Mouse (Mus musculus) embryonic facial prominence, embryonic 14.5 days (tissue): ENCODE results near the gene Camk2b. TPM values are rescaled to one million over a fixed set of nuclear protein-coding genes. Genes with fewer than 3 reads are reported as not detected.

ENCODE experiments used
- ATAC-seq: fragments of 200-750 bp; cut with Nextera tagmentation; 2 replicates; pipeline ENCODE4 v1.8.0; 2017; ENCODE audit warnings: low read depth, moderate number of reproducible peaks, moderate TSS enrichment
- DNase-seq: peaks from one replicate; pipeline ENCODE4 v3.0.0-alpha.2; 2015; ENCODE audit warnings: low spot score
- H3K27ac ChIP-seq: fragments of 300-500 bp; sonication (generic); replicated peaks from 2 replicates; pipeline ENCODE4 v1.5.1; 2014; ENCODE audit warnings: low read depth, mild to moderate bottlenecking, low read length, moderate library complexity
- H3K27me3 ChIP-seq: fragments of 300-500 bp; sonication (generic); replicated peaks from 2 replicates; pipeline ENCODE4 v1.6.1; 2014; ENCODE audit warnings: low read length; ENCODE audit not compliant: control insufficient read depth, insufficient read depth
- H3K36me3 ChIP-seq: fragments of 300-500 bp; sonication (generic); 2 replicates; pipeline ENCODE4 v1.6.1; 2014; ENCODE audit warnings: low read length, mixed read lengths; ENCODE audit not compliant: control insufficient read depth, insufficient read depth
- H3K4me1 ChIP-seq: fragments of 300-500 bp; sonication (generic); 2 replicates; pipeline ENCODE4 v1.6.1; 2014; ENCODE audit warnings: antibody characterized with exemption, low read length; ENCODE audit not compliant: control insufficient read depth, insufficient read depth
- H3K4me2 ChIP-seq: fragments of 300-500 bp; sonication (generic); 2 replicates; pipeline ENCODE4 v1.6.1; 2014; ENCODE audit warnings: low read depth, mild to moderate bottlenecking, low read length, moderate library complexity, mixed read lengths
- H3K4me3 ChIP-seq: fragments of 300-500 bp; sonication (generic); 2 replicates; pipeline ENCODE4 v1.5.1; 2014; ENCODE audit warnings: low read depth, mild to moderate bottlenecking, low read length
- H3K9ac ChIP-seq: fragments of 300-500 bp; sonication (generic); 2 replicates; pipeline ENCODE4 v1.6.1; 2014; ENCODE audit warnings: low read depth, mild to moderate bottlenecking, low read length, moderate library complexity, mixed read lengths
- H3K9me3 ChIP-seq: fragments of 300-500 bp; sonication (generic); 2 replicates; pipeline ENCODE4 v1.6.1; 2016; ENCODE audit warnings: low read length; ENCODE audit not compliant: control insufficient read depth
- WGBS: fragments of 180-500 bp; shearing (Covaris S2); extraction: QIAGEN DNeasy Blood & Tissue Kit; methylation state at CpG from one replicate; pipeline ENCODE4 v1.1.7; 2014; 5-methylcytosine and 5-hydroxymethylcytosine counted together
- polyA plus RNA-seq: library from polyadenylated mRNA; unstranded; fragments of >200 nt; fragmentation: Nextera tagmentation; extraction: Ambion mirVana; gene quantifications from 2 replicates; pipeline ENCODE4 v1.2.1, GENCODE M21; 2014

The Camk2b gene
- polyA plus RNA-seq, 1 experiment from 2014 or later, result 9.2 TPM

DNA sequence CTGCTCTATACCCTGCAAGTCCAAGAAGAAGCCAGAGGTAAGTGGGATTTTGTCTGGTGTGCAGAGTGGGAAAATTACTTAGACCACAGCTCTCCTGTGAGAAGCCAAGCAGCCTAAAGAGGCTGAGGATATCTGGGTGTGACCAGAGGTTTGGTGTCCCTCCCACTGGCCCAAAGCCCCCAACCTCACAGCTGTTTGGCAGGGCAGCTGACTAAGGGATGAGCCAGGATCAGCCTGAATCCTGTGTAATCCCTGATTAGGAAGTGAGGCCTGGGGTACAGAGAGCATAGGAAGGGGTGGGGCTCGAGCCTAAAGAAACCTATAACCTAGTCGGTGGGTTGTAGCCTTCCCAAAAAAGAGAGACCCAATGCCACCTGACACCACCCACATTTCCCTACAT is 91.1 kb downstream of the Camk2b start:
- no peak overlapping the region for H3K27ac ChIP-seq
- H3K9ac ChIP-seq, result no peak overlapping the region
- no peak overlapping the region for H3K4me3 ChIP-seq
- peaks cover 12% of the 10 kb centered on the region; the same call in 1 of the 2 replicates for H3K4me1 ChIP-seq
- no peak; the same call in 1 of the 2 replicates for ATAC-seq
- 0 out of 2 replicates have a peak, but pooled peaks cover 1% of the 10 kb centered on the region for H3K36me3 ChIP-seq
- H3K9me3 ChIP-seq, result no peaks in the 10 kb centered on the region
- no peaks in the 10 kb centered on the region for H3K27me3 ChIP-seq
- DNase-seq, result peak; percentile 53
- no peak overlapping the region for H3K4me2 ChIP-seq
- 31% methylated on average over 2 of the region's 2 CpGs for WGBS

DNA sequence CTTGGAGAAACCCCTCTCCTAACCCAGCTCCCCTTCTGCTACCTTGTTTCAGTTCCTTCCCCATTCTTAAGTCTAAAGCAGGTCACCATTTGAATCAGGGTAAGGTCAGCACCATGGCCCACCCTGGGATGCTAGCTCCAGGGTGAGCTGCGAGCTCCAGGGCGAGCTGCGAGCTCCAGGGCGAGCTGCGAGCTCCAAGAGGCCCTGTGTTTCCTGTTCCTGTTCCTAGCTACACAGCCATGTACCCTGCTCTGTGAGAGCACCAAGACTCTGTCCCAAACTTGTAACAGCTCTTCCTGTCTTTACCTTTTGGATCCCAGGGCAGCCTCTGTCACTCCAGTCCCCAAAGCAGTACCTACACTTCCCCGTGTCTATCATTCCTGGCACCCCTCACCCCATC is 92.1 kb downstream of the Camk2b start:
- Histone ChIP-seq H3K4me1 (peaks cover 12% of the 10 kb centered on the region; the same call in 1 of the 2 replicates), H3K9ac (no peak overlapping the region), H3K36me3 (peaks cover 9% of the 10 kb centered on the region; the same call in 1 of the 2 replicates), H3K4me2 (no peak overlapping the region), H3K27me3 (no peaks in the 10 kb centered on the region), H3K4me3 (no peak overlapping the region), H3K9me3 (no peaks in the 10 kb centered on the region), H3K27ac (no peak overlapping the region)
- DNase-seq (no peak), ATAC-seq (no peak)
- 53% methylated on average over 6 of the region's 6 CpGs for WGBS

DNA sequence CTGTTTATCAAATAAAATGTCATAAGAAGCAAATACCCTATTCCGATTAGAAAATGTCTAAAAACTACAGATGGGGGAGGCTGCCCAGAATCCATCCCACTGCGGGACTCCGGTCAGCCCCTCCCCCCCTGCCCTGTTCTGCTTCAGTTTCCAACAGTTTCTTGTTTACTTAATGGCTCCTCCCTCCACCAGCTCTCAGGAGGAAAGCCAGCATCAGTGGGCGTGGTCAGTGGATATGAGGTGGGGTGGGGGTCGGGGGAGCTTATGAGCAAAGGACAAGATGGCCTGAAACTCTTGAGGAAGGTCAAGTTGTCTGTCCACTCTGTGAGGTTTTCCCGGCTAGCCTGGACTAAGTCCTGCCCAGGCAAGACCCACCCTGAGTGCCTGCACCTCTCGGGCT is 93.0 kb downstream of the Camk2b start:
- 32% methylated on average over 7 of the region's 7 CpGs for WGBS
- ATAC-seq, result no peak
- peaks cover 12% of the 10 kb centered on the region; the same call in 1 of the 2 replicates for H3K4me1 ChIP-seq
- H3K4me3 ChIP-seq, result no peak overlapping the region
- no peaks in the 10 kb centered on the region for H3K9me3 ChIP-seq
- H3K27me3 ChIP-seq, result no peaks in the 10 kb centered on the region
- DNase-seq, result no peak
- peaks cover 17% of the 10 kb centered on the region; the same call in 1 of the 2 replicates for H3K36me3 ChIP-seq
- no peak overlapping the region for H3K9ac ChIP-seq
- no peak overlapping the region for H3K27ac ChIP-seq
- no peak overlapping the region for H3K4me2 ChIP-seq

DNA sequence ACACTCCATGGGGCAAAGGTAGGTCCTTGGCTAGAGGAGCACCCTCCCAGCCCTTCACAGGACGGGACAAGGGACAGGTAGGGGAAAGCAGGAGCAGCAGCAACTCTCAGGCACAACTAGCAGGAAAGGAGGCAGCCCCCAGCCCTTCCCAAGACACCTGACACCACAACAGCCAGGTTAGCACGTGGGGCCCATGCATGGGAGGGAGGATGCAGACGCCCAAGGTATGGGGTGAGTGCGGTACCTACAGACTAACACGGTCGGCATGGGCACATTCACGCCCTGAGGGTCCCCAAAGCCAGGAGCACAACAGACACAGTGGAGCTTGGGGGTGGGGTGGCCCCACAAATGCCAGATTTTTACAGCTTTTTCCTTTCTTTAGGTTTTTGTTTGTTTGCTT is 95.0 kb downstream of the Camk2b start:
- DNase-seq (no peak), ATAC-seq (no peak)
- Histone ChIP-seq H3K4me1 (peaks cover 12% of the 10 kb centered on the region; the same call in 1 of the 2 replicates), H3K9ac (peak overlapping the region; percentile 32; the same call in 1 of the 2 replicates), H3K27ac (no peak overlapping the region), H3K36me3 (peaks cover 34% of the 10 kb centered on the region; the same call in 1 of the 2 replicates), H3K4me3 (no peak overlapping the region), H3K4me2 (no peak overlapping the region), H3K27me3 (no peaks in the 10 kb centered on the region), H3K9me3 (no peaks in the 10 kb centered on the region)
- WGBS, result 21% methylated on average over 7 of the region's 7 CpGs

DNA sequence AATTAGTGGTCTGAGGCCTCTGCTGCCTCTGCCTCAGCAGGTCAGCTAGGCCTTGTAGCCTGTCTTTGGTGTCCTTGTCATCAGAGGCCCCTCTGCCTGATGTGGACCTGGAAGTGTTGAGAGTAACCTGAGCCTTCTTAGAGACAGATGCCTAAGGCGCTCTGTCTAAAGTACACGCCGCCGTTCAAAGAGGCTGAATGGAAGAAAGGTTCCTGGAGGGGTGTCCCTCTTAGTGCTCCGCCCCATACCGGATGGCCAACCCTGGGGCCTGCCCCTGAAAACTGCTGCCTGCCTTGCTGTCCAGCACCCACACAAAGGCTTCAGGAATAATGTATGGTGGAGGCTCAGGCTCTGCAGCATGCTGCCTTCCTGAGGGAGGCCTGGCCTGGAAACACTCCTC is 97.9 kb downstream of the Camk2b start:
- no peak overlapping the region for H3K4me2 ChIP-seq
- no peaks in the 10 kb centered on the region for H3K27me3 ChIP-seq
- H3K27ac ChIP-seq, result no peak overlapping the region
- peaks cover 64% of the 10 kb centered on the region for H3K36me3 ChIP-seq
- DNase-seq (no peak), ATAC-seq (peak; percentile 48; the same call in 1 of the 2 replicates)
- no peak overlapping the region for H3K9ac ChIP-seq
- 33% methylated on average over 6 of the region's 6 CpGs for WGBS
- peaks cover 11% of the 10 kb centered on the region; the same call in 1 of the 2 replicates for H3K4me1 ChIP-seq
- H3K4me3 ChIP-seq, result no peak overlapping the region
- H3K9me3 ChIP-seq, result no peaks in the 10 kb centered on the region

DNA sequence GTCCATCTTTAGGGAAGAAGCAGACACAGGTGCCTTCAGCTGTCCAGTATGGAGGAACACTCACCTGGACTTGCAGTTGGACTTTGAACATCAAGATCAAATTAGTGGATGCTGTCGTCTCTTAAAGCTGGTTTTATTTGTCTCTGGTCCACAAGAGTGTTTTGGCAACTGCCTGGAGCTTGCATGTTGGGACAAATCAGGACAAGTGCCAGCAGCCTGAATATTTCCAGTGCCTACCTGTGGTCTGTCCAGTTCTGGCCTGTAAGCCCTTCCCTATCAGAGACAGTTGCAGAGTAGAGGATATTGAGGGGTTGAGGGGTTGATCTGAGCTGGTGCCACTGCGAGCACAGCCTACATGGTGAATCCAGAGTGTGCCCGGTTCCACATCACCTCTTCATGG is 99.4 kb downstream of the Camk2b start:
- H3K4me2 ChIP-seq, result no peak overlapping the region
- H3K4me3 ChIP-seq, result no peak overlapping the region
- H3K27me3 ChIP-seq, result no peaks in the 10 kb centered on the region
- no peak overlapping the region for H3K27ac ChIP-seq
- WGBS, result 76% methylated on average over 3 of the region's 3 CpGs
- H3K4me1 ChIP-seq, result peaks cover 4% of the 10 kb centered on the region; the same call in 1 of the 2 replicates
- ATAC-seq, result no peak
- H3K9me3 ChIP-seq, result no peaks in the 10 kb centered on the region
- DNase-seq, result no peak
- peaks cover 79% of the 10 kb centered on the region for H3K36me3 ChIP-seq
- H3K9ac ChIP-seq, result no peak overlapping the region

DNA sequence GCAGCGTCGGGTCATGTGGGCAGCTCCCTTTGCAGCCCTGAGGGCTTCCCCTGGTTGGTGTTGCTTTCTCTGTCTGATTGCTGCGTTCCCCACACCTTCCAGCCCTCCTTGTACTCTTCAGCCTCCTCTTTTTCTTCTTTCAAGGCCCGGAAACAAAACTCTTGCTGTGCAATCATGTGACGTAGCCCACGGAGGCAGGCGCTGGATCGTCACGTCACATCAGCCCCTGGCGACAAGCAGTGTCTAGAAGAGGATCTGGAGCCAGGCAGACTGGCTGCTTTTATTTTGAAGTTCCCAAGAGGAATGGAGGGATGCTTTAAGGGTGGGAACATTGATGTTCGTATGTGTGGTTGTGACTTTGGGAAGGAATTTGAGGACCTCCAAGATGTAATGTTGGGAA is 100.3 kb downstream of the Camk2b start:
- 75% methylated on average over 11 of the region's 11 CpGs for WGBS
- ATAC-seq, result no peak
- H3K4me3 ChIP-seq, result no peak overlapping the region
- no peaks in the 10 kb centered on the region for H3K27me3 ChIP-seq
- no peak overlapping the region for H3K4me2 ChIP-seq
- peaks cover 87% of the 10 kb centered on the region for H3K36me3 ChIP-seq
- H3K27ac ChIP-seq, result no peak overlapping the region
- H3K9me3 ChIP-seq, result no peaks in the 10 kb centered on the region
- DNase-seq, result no peak
- H3K4me1 ChIP-seq, result no peaks in the 10 kb centered on the region
- no peak overlapping the region for H3K9ac ChIP-seq

DNA sequence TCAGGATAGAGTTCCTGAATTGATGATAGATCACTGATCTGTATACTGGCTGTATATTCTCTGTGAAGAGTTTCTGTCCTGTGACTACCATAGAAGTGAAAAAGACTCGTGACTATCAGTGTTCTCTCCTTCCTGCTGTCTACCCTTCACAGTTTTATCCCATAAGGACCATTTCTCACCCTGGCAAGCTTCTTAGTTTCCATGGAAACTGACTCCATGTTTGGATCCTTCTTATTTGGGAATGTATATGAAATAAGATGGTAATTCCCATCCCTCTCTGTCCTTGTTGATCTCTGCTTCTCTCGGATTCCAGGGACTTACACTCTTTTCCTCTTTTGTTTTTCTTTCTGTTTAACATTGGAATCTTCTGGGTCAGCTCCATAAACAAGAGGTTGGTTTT is 106.1 kb downstream of the Camk2b start:
- ATAC-seq, result no peak
- H3K4me3 ChIP-seq, result no peak overlapping the region
- 82% methylated on average over 2 of the region's 2 CpGs for WGBS

DNA sequence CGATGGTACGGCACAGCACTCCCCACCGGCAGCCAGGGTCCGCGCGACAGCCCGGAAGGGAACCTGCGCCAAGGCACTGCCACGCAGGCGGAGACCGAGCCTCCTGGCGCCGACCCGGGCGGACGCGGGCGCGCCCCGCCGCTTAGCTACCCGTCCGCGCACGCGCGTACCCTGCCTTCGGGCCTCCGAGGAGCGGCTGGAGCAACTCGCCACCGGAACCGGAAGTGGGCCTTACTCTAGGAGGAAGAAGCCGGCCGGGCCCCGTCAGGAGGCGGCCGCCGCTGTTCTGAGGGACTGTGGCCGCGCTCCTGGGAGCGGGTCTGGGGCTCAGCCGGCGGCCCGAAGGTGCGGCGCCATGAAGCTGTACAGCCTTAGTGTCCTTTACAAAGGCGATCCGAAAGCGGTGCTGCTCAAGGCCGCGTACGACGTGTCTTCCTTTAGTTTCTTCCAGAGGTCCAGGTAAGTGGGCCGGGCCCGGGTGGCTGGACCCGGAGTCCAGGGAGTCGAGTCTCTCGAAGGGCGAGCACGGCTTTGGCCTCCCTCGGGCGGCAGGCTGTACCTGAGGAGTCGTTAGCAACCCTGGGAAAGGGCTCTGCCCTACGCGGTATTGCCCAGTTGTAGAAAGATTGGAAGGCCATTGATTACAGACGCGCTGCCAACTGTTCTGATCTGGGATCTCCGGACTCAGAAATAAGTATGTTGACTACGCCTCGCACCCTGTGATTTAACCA is 110.5 kb downstream of the Camk2b start, which contains the start of gene Ykt6:
TSS of gene Ykt6 (plus strand) at position 148 of the 731 bp plus-strand sequence.
- peak within 1 kb of the TSS; percentile 95 for H3K4me3 ChIP-seq
- no peaks in the 10 kb centered on the region for H3K9me3 ChIP-seq
- WGBS, result 1% methylated on average over 38 of the region's 71 CpGs
- ATAC-seq, result peak; percentile 97
- no peaks in the 10 kb centered on the region for H3K27me3 ChIP-seq
- H3K36me3 ChIP-seq, result peaks cover 21% of the 10 kb centered on the region
- peak within 1 kb of the TSS; percentile 94 for H3K9ac ChIP-seq
- peaks cover 11% of the 10 kb centered on the region for H3K4me1 ChIP-seq
- H3K27ac ChIP-seq, result peak within 1 kb of the TSS; percentile 92
- peak within 1 kb of the TSS; percentile 75 for H3K4me2 ChIP-seq
- peak; percentile 98 for DNase-seq

More for the DNA sequence above, 106.1 kb downstream of the Camk2b start:
- H3K27me3 ChIP-seq, result no peaks in the 10 kb centered on the region
- H3K27ac ChIP-seq, result no peak overlapping the region
- no peak overlapping the region for H3K4me2 ChIP-seq
- no peak for DNase-seq
- H3K36me3 ChIP-seq, result peaks cover 65% of the 10 kb centered on the region
- peaks cover 6% of the 10 kb centered on the region for H3K4me1 ChIP-seq
- no peak overlapping the region for H3K9ac ChIP-seq
- no peaks in the 10 kb centered on the region for H3K9me3 ChIP-seq
